ENCODE assay signal across 13 mouse cellular contexts in genomic region chr11:76256129-76256528, GRCm38 (mm10). TPM values are rescaled to one million over a fixed set of nuclear protein-coding genes. Genes with fewer than 3 reads are reported as not detected.
DNase-seq lines count a peak whose midpoint lies in the region; ATAC-seq and TF ChIP-seq lines count a peak whose summit lies in the region.
"Had no signal": no experiment of that assay in that cellular context is flagged by ENCODE, and none has a peak within 500 bp of the region (broad histone marks: within the 10 kb centered on the region; RNA-seq: fewer than 3 reads in every experiment).

No protein-coding gene starts in this region.

- H3K36me3 ChIP-seq in hindbrain, embryonic 11.5 days (ENCODE audit: control insufficient read depth, insufficient read depth, low read length) = no peaks in the 10 kb centered on the region
- 0 out of 2 replicates have a peak, but pooled peaks cover 2% of the 10 kb centered on the region for H3K36me3 ChIP-seq in hindbrain, embryonic 16.5 days (ENCODE audit: control insufficient read depth, insufficient read depth, low read length)
- peaks cover 41% of the 10 kb centered on the region for H3K36me3 ChIP-seq in embryonic facial prominence, embryonic 15.5 days
- H3K36me3 ChIP-seq in limb, embryonic 14.5 days (ENCODE audit: control insufficient read depth, insufficient read depth, low read length) = peaks cover 36% of the 10 kb centered on the region

- H3K4me3 ChIP-seq in hindbrain, embryonic 11.5 days (ENCODE audit: low read depth, low read length) = no peak overlapping the region
- H3K4me3 ChIP-seq in hindbrain, embryonic 16.5 days (ENCODE audit: low read length) = no peak overlapping the region
- H3K4me3 ChIP-seq in embryonic facial prominence, embryonic 15.5 days (replicated peaks) = no peak overlapping the region
- H3K4me3 ChIP-seq in limb, embryonic 14.5 days (replicated peaks; ENCODE audit: low read length) = no peak overlapping the region
- H3K4me3 ChIP-seq: heart, adult 2 months; liver, embryonic 12.5 days; stomach, embryonic 15.5 days had no signal

- 0 out of 2 replicates have a peak overlapping the region, but pooled peaks have one; percentile 7 for H3K9ac ChIP-seq in hindbrain, embryonic 11.5 days (ENCODE audit: low read depth, low read length)
- H3K9ac ChIP-seq in hindbrain, embryonic 16.5 days (ENCODE audit: low read depth, low read length) = no peak overlapping the region
- H3K9ac ChIP-seq in embryonic facial prominence, embryonic 15.5 days = no peak overlapping the region
- H3K9ac ChIP-seq in limb, embryonic 14.5 days (ENCODE audit: low read depth, low read length, severe bottlenecking) = no peak overlapping the region
- H3K9ac ChIP-seq: liver, embryonic 12.5 days; stomach, embryonic 15.5 days had no signal

- H3K27me3 ChIP-seq in hindbrain, embryonic 11.5 days (ENCODE audit: control insufficient read depth, insufficient read depth, low read length) = no peaks in the 10 kb centered on the region
- no peaks in the 10 kb centered on the region for H3K27me3 ChIP-seq in hindbrain, embryonic 16.5 days (replicated peaks; ENCODE audit: control insufficient read depth, insufficient read depth, low read length)
- no peaks in the 10 kb centered on the region for H3K27me3 ChIP-seq in embryonic facial prominence, embryonic 15.5 days
- no peaks in the 10 kb centered on the region for H3K27me3 ChIP-seq in limb, embryonic 14.5 days (ENCODE audit: control insufficient read depth, insufficient read depth, low read length)
- H3K27me3 ChIP-seq: CH12.LX; liver, embryonic 12.5 days; stomach, embryonic 15.5 days had no signal

- intact Hi-C loops in left cerebral cortex, postnatal 14 days (cut with DNase I) = no loop called here

- no peak overlapping the region for H3K4me2 ChIP-seq in hindbrain, embryonic 11.5 days (replicated peaks; ENCODE audit: low read depth, low read length)
- H3K4me2 ChIP-seq in hindbrain, embryonic 16.5 days (ENCODE audit: low read length) = no peak overlapping the region
- no peak overlapping the region for H3K4me2 ChIP-seq in embryonic facial prominence, embryonic 15.5 days (replicated peaks)
- 0 out of 2 replicates have a peak overlapping the region, but pooled peaks have one; percentile 6 for H3K4me2 ChIP-seq in limb, embryonic 14.5 days (replicated peaks; ENCODE audit: low read depth, low read length, severe bottlenecking)
- H3K4me2 ChIP-seq: liver, embryonic 12.5 days; stomach, embryonic 15.5 days had no signal

- no peak overlapping the region for H3K27ac ChIP-seq in hindbrain, embryonic 11.5 days (ENCODE audit: low read depth, low read length)
- H3K27ac ChIP-seq in hindbrain, embryonic 16.5 days (ENCODE audit: low read depth, low read length) = no peak overlapping the region
- H3K27ac ChIP-seq in embryonic facial prominence, embryonic 15.5 days (replicated peaks) = peak overlapping the region; percentile 44
- peak overlapping the region; percentile 45; the same call in 1 of the 2 replicates for H3K27ac ChIP-seq in limb, embryonic 14.5 days (replicated peaks; ENCODE audit: low read depth, low read length)
- H3K27ac ChIP-seq: heart, adult 2 months; liver, embryonic 12.5 days; stomach, embryonic 15.5 days had no signal

- H3K9me3 ChIP-seq in hindbrain, embryonic 11.5 days (ENCODE audit: control insufficient read depth, low read length) = no peaks in the 10 kb centered on the region
- H3K9me3 ChIP-seq in hindbrain, embryonic 16.5 days (ENCODE audit: control insufficient read depth, low read length) = no peaks in the 10 kb centered on the region
- no peaks in the 10 kb centered on the region for H3K9me3 ChIP-seq in embryonic facial prominence, embryonic 15.5 days (replicated peaks)
- H3K9me3 ChIP-seq in limb, embryonic 14.5 days (ENCODE audit: control insufficient read depth, low read length) = no peaks in the 10 kb centered on the region
- H3K9me3 ChIP-seq: liver, embryonic 12.5 days; stomach, embryonic 15.5 days had no signal

- 55% methylated on average over 5 of the region's 5 CpGs for WGBS in hindbrain, embryonic 11.5 days
- WGBS in hindbrain, embryonic 16.5 days = 44% methylated on average over 5 of the region's 5 CpGs
- WGBS in embryonic facial prominence, embryonic 15.5 days = 21% methylated on average over 5 of the region's 5 CpGs
- WGBS in limb, embryonic 14.5 days = 2% methylated on average over 5 of the region's 5 CpGs

- DNase-seq in hindbrain, embryonic 11.5 days (ENCODE audit: low spot score) = no peak
- peak; percentile 68 for DNase-seq in embryo, embryonic 11 days
- no peak for DNase-seq in limb, embryonic 14.5 days (ENCODE audit: low spot score)
- DNase-seq in left cerebral cortex, postnatal 14 days (ENCODE audit: low spot score in 2 of 2) = no peak
- DNase-seq: heart, adult 2 months; heart, postnatal 36 days; thymus, postnatal 4 days had no signal

- ATAC-seq in hindbrain, embryonic 11.5 days (ENCODE audit: low FRiP score) = no peak
- no peak for ATAC-seq in hindbrain, embryonic 16.5 days
- ATAC-seq in embryonic facial prominence, embryonic 15.5 days (ENCODE audit: insufficient number of reproducible peaks, low FRiP score, low TSS enrichment, low read depth) = no peak
- no peak; the same call in 1 of the 2 replicates for ATAC-seq in limb, embryonic 14.5 days (ENCODE audit: low FRiP score, low read depth)
- no peak for ATAC-seq in frontal cortex, adult (ENCODE audit: low TSS enrichment)
- ATAC-seq: liver, embryonic 12.5 days had no signal

- no peak for TF ChIP-seq POLR2A in limb, embryonic 14.5 days (IDR thresholded peaks at IDR 0.05; ENCODE audit: borderline replicate concordance, extremely low read depth, insufficient read depth, insufficient read length)

- H3K4me1 ChIP-seq in hindbrain, embryonic 11.5 days (replicated peaks; ENCODE audit: control insufficient read depth, insufficient read depth, low read length) = peaks cover 9% of the 10 kb centered on the region
- peaks cover 13% of the 10 kb centered on the region for H3K4me1 ChIP-seq in hindbrain, embryonic 16.5 days (ENCODE audit: control insufficient read depth, insufficient read depth, low read depth, low read length)
- peaks cover 55% of the 10 kb centered on the region for H3K4me1 ChIP-seq in embryonic facial prominence, embryonic 15.5 days
- H3K4me1 ChIP-seq in limb, embryonic 14.5 days (ENCODE audit: control insufficient read depth, insufficient read depth, low read length) = peaks cover 14% of the 10 kb centered on the region
- H3K4me1 ChIP-seq: liver, embryonic 12.5 days had no signal

RNA-seq across cellular contexts. Expression of gene Glod4, which starts 12.6 kb away (rescaled TPM):
- 132 and 140 TPM in 2 replicates for polyA plus RNA-seq in hindbrain, embryonic 11.5 days (2014; fragmentation: Nextera tagmentation; extraction: Ambion mirVana)
- polyA plus RNA-seq in hindbrain, embryonic 16.5 days (2015; fragmentation: Nextera tagmentation; extraction: Ambion mirVana) = 118 and 125 TPM in 2 replicates
- polyA plus RNA-seq in embryonic facial prominence, embryonic 15.5 days (2015; fragmentation: Nextera tagmentation; extraction: Ambion mirVana) = 111 and 126 TPM in 2 replicates
- polyA plus RNA-seq in limb, embryonic 14.5 days (2012; rRNA removed) = 36.4 and 56.2 TPM in 2 replicates
- polyA plus RNA-seq in limb, embryonic 14.5 days (2014; fragmentation: Nextera tagmentation; extraction: Ambion mirVana) = 140 and 141 TPM in 2 replicates
- total RNA-seq in left cerebral cortex, postnatal 14 days (2021) = 10 to 100 TPM; 44.5 to 46.3 TPM

RNA-seq across cellular contexts. Expression of gene Mrm3, which starts 12.6 kb away (rescaled TPM):
- 21.9 and 22.4 TPM in 2 replicates for polyA plus RNA-seq in hindbrain, embryonic 11.5 days (2014; fragmentation: Nextera tagmentation; extraction: Ambion mirVana)
- polyA plus RNA-seq in hindbrain, embryonic 16.5 days (2015; fragmentation: Nextera tagmentation; extraction: Ambion mirVana) = 25.7 and 26.1 TPM in 2 replicates
- 23.8 and 24.3 TPM in 2 replicates for polyA plus RNA-seq in embryonic facial prominence, embryonic 15.5 days (2015; fragmentation: Nextera tagmentation; extraction: Ambion mirVana)
- 11.9 and 15.2 TPM in 2 replicates for polyA plus RNA-seq in limb, embryonic 14.5 days (2012; rRNA removed)
- polyA plus RNA-seq in limb, embryonic 14.5 days (2014; fragmentation: Nextera tagmentation; extraction: Ambion mirVana) = 20.8 and 20.9 TPM in 2 replicates
- 10 to 100 TPM; 15.0 to 15.1 TPM for total RNA-seq in left cerebral cortex, postnatal 14 days (2021)

RNA-seq across cellular contexts. Expression of gene Gemin4, which starts 38.7 kb away (rescaled TPM):
- 31.4 and 36.8 TPM in 2 replicates for polyA plus RNA-seq in hindbrain, embryonic 11.5 days (2014; fragmentation: Nextera tagmentation; extraction: Ambion mirVana)
- 12.0 and 15.1 TPM in 2 replicates for polyA plus RNA-seq in hindbrain, embryonic 16.5 days (2015; fragmentation: Nextera tagmentation; extraction: Ambion mirVana)
- 26.3 and 30.1 TPM in 2 replicates for polyA plus RNA-seq in embryonic facial prominence, embryonic 15.5 days (2015; fragmentation: Nextera tagmentation; extraction: Ambion mirVana)
- 14.8 and 17.1 TPM in 2 replicates for polyA plus RNA-seq in limb, embryonic 14.5 days (2012; rRNA removed)
- 32.0 and 32.6 TPM in 2 replicates for polyA plus RNA-seq in limb, embryonic 14.5 days (2014; fragmentation: Nextera tagmentation; extraction: Ambion mirVana)
- total RNA-seq in left cerebral cortex, postnatal 14 days (2021) = 1 to 10 TPM; 5.7 to 8.3 TPM

RNA-seq across cellular contexts. Expression of gene Dbil5, which starts 38.7 kb away (rescaled TPM):
- 0.66 TPM in 1 of 2 replicates, not detected in the other for polyA plus RNA-seq in hindbrain, embryonic 11.5 days (2014; fragmentation: Nextera tagmentation; extraction: Ambion mirVana)
- polyA plus RNA-seq in hindbrain, embryonic 16.5 days (2015; fragmentation: Nextera tagmentation; extraction: Ambion mirVana) = 0.69 and 0.78 TPM in 2 replicates
- 1.3 and 2.3 TPM in 2 replicates for polyA plus RNA-seq in embryonic facial prominence, embryonic 15.5 days (2015; fragmentation: Nextera tagmentation; extraction: Ambion mirVana)
- polyA plus RNA-seq in limb, embryonic 14.5 days (2012; rRNA removed) = 0.41 and 0.93 TPM in 2 replicates
- 0.64 and 1.4 TPM in 2 replicates for polyA plus RNA-seq in limb, embryonic 14.5 days (2014; fragmentation: Nextera tagmentation; extraction: Ambion mirVana)
- under 1 TPM; 0.85 to 0.90 TPM for total RNA-seq in left cerebral cortex, postnatal 14 days (2021)

Comparison
In these comparisons a context has a peak if more than half of its experiments do, and no peak if none do; other contexts are left out.
1. H3K27ac ChIP-seq: peak in embryonic facial prominence, embryonic 15.5 days (single experiment) and limb, embryonic 14.5 days (single experiment); none in hindbrain, embryonic 11.5 days (single experiment) and hindbrain, embryonic 16.5 days (single experiment).